Mouse (Mus musculus) limb, embryonic 14.5 days (tissue): ENCODE measurements around the gene Rarres1. TPM values are rescaled to one million over a fixed set of nuclear protein-coding genes. Genes with fewer than 3 reads are reported as not detected.

ENCODE experiments used
- ATAC-seq: fragments of 200-750 bp; cut with Nextera tagmentation; 2 replicates; pipeline ENCODE4 v1.8.0; 2017; ENCODE audit warnings: low read depth, moderate number of reproducible peaks, moderate TSS enrichment; ENCODE audit not compliant: low FRiP score
- DNase-seq: peaks from one replicate; pipeline ENCODE4 v3.0.0-alpha.2; 2015; ENCODE audit warnings: low spot score
- H3K27ac ChIP-seq: fragments of 300-500 bp; sonication (generic); replicated peaks from 2 replicates; pipeline ENCODE4 v1.5.1; 2014; ENCODE audit warnings: low read depth, mild to moderate bottlenecking, low read length, moderate library complexity, mixed read lengths
- H3K27me3 ChIP-seq: fragments of 300-500 bp; sonication (generic); 2 replicates; pipeline ENCODE4 v1.6.1; 2014; ENCODE audit warnings: low read length, mixed read lengths; ENCODE audit not compliant: control insufficient read depth, insufficient read depth
- H3K36me3 ChIP-seq: fragments of 300-500 bp; sonication (generic); 2 replicates; pipeline ENCODE4 v1.6.1; 2014; ENCODE audit warnings: mild to moderate bottlenecking, low read length, moderate library complexity, mixed read lengths; ENCODE audit not compliant: control insufficient read depth, insufficient read depth
- H3K4me1 ChIP-seq: fragments of 300-500 bp; sonication (generic); 2 replicates; pipeline ENCODE4 v1.6.1; 2014; ENCODE audit warnings: antibody characterized with exemption, low read length, mixed read lengths; ENCODE audit not compliant: control insufficient read depth, insufficient read depth
- H3K4me2 ChIP-seq: fragments of 300-500 bp; sonication (generic); replicated peaks from 2 replicates; pipeline ENCODE4 v1.6.1; 2014; ENCODE audit warnings: low read depth, mild to moderate bottlenecking, low read length, moderate library complexity; ENCODE audit not compliant: severe bottlenecking
- H3K4me3 ChIP-seq: fragments of 300-500 bp; sonication (generic); replicated peaks from 2 replicates; pipeline ENCODE4 v1.5.1; 2014; ENCODE audit warnings: low read length
- H3K9ac ChIP-seq: fragments of 300-500 bp; sonication (generic); 2 replicates; pipeline ENCODE4 v1.6.1; 2014; ENCODE audit warnings: mild to moderate bottlenecking, low read depth, low read length, moderate library complexity; ENCODE audit not compliant: severe bottlenecking
- H3K9me3 ChIP-seq: fragments of 300-500 bp; sonication (generic); 2 replicates; pipeline ENCODE4 v1.6.1; 2016; ENCODE audit warnings: low read length; ENCODE audit not compliant: control insufficient read depth
- POLR2A ChIP-seq: fragments of 200-500 bp; IDR thresholded peaks from 2 replicates; pipeline ENCODE4 v1.8.0; 2012; ENCODE audit warnings: inconsistent platforms, mild to moderate bottlenecking, moderate library complexity, borderline replicate concordance; ENCODE audit not compliant: insufficient read depth, insufficient read length; ENCODE audit errors: extremely low read depth
- WGBS: fragments of 180-500 bp; shearing (Covaris S2); extraction: QIAGEN DNeasy Blood & Tissue Kit; methylation state at CpG from one replicate; pipeline ENCODE4 v1.1.7; 2014; 5-methylcytosine and 5-hydroxymethylcytosine counted together
- polyA plus RNA-seq, 2 experiments: library from polyadenylated mRNA; depleted of rRNA in 1 of 2; stranded (reverse) in 1 of 2; unstranded in 1 of 2; fragments of >200 nt; fragmentation: Nextera tagmentation in 1 of 2; extraction: Ambion mirVana in 1 of 2; gene quantifications; 2 replicates each; pipeline versions ENCODE4 v1.2.1 to v1.2.3; 2012 to 2014

The Rarres1 gene
- polyA plus RNA-seq (2012; rRNA removed) (4.1 and 4.5 TPM in 2 replicates), polyA plus RNA-seq (2014; fragmentation: Nextera tagmentation; extraction: Ambion mirVana) (5.3 and 7.4 TPM in 2 replicates)

GRCm38 (mm10) chr3:67515274-67515801 lies at the start of gene Rarres1:
TSS of gene Rarres1 (minus strand) at chr3:67515523.
- WGBS = 2% methylated on average over 38 of the region's 38 CpGs
- ATAC-seq (peak; percentile 39; the same call in 1 of the 2 replicates), DNase-seq (no peak)

GRCm38 (mm10) chr3:67564731-67565357 lies 49.5 kb upstream of the Rarres1 start:
- Histone ChIP-seq H3K4me1 (no peaks in the 10 kb centered on the region), H3K4me3 (no peak overlapping the region), H3K27me3 (no peaks in the 10 kb centered on the region), H3K9ac (no peak overlapping the region), H3K9me3 (no peaks in the 10 kb centered on the region), H3K4me2 (no peak overlapping the region), H3K36me3 (no peaks in the 10 kb centered on the region), H3K27ac (no peak overlapping the region)
- TF ChIP-seq POLR2A = no peak
- WGBS = 59% methylated on average over 4 of the region's 5 CpGs
- ATAC-seq = no peak
- DNase-seq = no peak

More at GRCm38 (mm10) chr3:67515274-67515801, at the start of gene Rarres1:
- Histone ChIP-seq H3K36me3 (no peaks in the 10 kb centered on the region), H3K4me1 (no peaks in the 10 kb centered on the region; the same call in 1 of the 2 replicates), H3K4me3 (peak within 1 kb of the TSS; percentile 59), H3K9ac (peak within 1 kb of the TSS; percentile 72), H3K27ac (no peak within 1 kb of the TSS), H3K9me3 (no peaks in the 10 kb centered on the region), H3K27me3 (peaks cover 30% of the 10 kb centered on the region), H3K4me2 (peak within 1 kb of the TSS; percentile 100)
- TF ChIP-seq POLR2A = no peak

GRCm38 (mm10) chr3:67557718-67558354 lies 42.5 kb upstream of the Rarres1 start:
- 71% methylated on average over 14 of the region's 14 CpGs for WGBS

GRCm38 (mm10) chr3:67557200-67557651 lies 41.9 kb upstream of the Rarres1 start:
- Histone ChIP-seq H3K9ac (no peak overlapping the region), H3K4me3 (no peak overlapping the region), H3K9me3 (no peaks in the 10 kb centered on the region), H3K36me3 (no peaks in the 10 kb centered on the region), H3K4me2 (peak overlapping the region; percentile 15; the same call in 1 of the 2 replicates), H3K27ac (no peak overlapping the region), H3K4me1 (peaks cover 4% of the 10 kb centered on the region; the same call in 1 of the 2 replicates), H3K27me3 (no peaks in the 10 kb centered on the region)
- WGBS = 25% methylated on average over 14 of the region's 14 CpGs
- no peak for TF ChIP-seq POLR2A
- ATAC-seq (no peak), DNase-seq (no peak)

More at GRCm38 (mm10) chr3:67557718-67558354, 42.5 kb upstream of the Rarres1 start:
- H3K4me3 ChIP-seq = no peak overlapping the region
- peaks cover 4% of the 10 kb centered on the region; the same call in 1 of the 2 replicates for H3K4me1 ChIP-seq
- no peaks in the 10 kb centered on the region for H3K36me3 ChIP-seq
- no peak overlapping the region for H3K9ac ChIP-seq
- no peaks in the 10 kb centered on the region for H3K27me3 ChIP-seq
- no peak for ATAC-seq
- no peaks in the 10 kb centered on the region for H3K9me3 ChIP-seq
- no peak overlapping the region for H3K27ac ChIP-seq
- TF ChIP-seq POLR2A = no peak
- H3K4me2 ChIP-seq = peak overlapping the region; percentile 15; the same call in 1 of the 2 replicates
- DNase-seq = no peak

GRCm38 (mm10) chr3:67555211-67555610 lies 39.9 kb upstream of the Rarres1 start:
- Histone ChIP-seq H3K4me2 (no peak overlapping the region), H3K27me3 (no peaks in the 10 kb centered on the region), H3K9me3 (no peaks in the 10 kb centered on the region), H3K9ac (no peak overlapping the region), H3K4me3 (no peak overlapping the region), H3K27ac (no peak overlapping the region), H3K4me1 (peaks cover 4% of the 10 kb centered on the region; the same call in 1 of the 2 replicates), H3K36me3 (no peaks in the 10 kb centered on the region)
- DNase-seq (no peak), ATAC-seq (no peak)
- TF ChIP-seq POLR2A = no peak
- 84% methylated on average over 5 of the region's 5 CpGs for WGBS
